In genomic region chr16:3253885-3254284, GRCm38 (mm10) we compare ENCODE assay signal across 19 mouse cellular contexts.
DNase-seq lines count a peak whose midpoint lies in the region; ATAC-seq and TF ChIP-seq lines count a peak whose summit lies in the region.
"Had no signal": no experiment of that assay in that cellular context is flagged by ENCODE, and none has a peak within 500 bp of the region (broad histone marks: within the 10 kb centered on the region; RNA-seq: fewer than 3 reads in every experiment).

No protein-coding gene starts in this region.

- peaks cover 19% of the 10 kb centered on the region for H3K9me3 ChIP-seq in intestine, postnatal 0 days (ENCODE audit: control insufficient read depth)
- H3K9me3 ChIP-seq in intestine, embryonic 15.5 days: 0 out of 2 replicates have a peak, but pooled peaks cover 2% of the 10 kb centered on the region
- H3K9me3 ChIP-seq in midbrain, embryonic 14.5 days (ENCODE audit: control insufficient read depth, low read length): peaks cover 46% of the 10 kb centered on the region
- H3K9me3 ChIP-seq in midbrain, embryonic 10.5 days (replicated peaks): peaks cover 84% of the 10 kb centered on the region

- ATAC-seq in intestine, postnatal 0 days: 0 out of 2 replicates have a peak, but pooled peaks have one; percentile 30
- ATAC-seq in intestine, embryonic 15.5 days: no peak
- ATAC-seq in midbrain, embryonic 14.5 days (ENCODE audit: low FRiP score, low TSS enrichment): peak; percentile 24; the same call in 1 of the 2 replicates
- ATAC-seq: forebrain, embryonic 13.5 days; forebrain, postnatal 0 days; hindbrain, postnatal 0 days had no signal

- 37% methylated on average over 1 of the region's 1 CpGs for WGBS in intestine, postnatal 0 days
- WGBS in intestine, embryonic 15.5 days: 36% methylated on average over 1 of the region's 1 CpGs
- 34% methylated on average over 1 of the region's 1 CpGs for WGBS in midbrain, embryonic 14.5 days
- 40% methylated on average over 1 of the region's 1 CpGs for WGBS in midbrain, embryonic 10.5 days

- H3K79me3 ChIP-seq in C2C12 (ENCODE audit: low read depth): no peaks in the 10 kb centered on the region

- no peak overlapping the region for H3K27ac ChIP-seq in intestine, postnatal 0 days (ENCODE audit: low read depth, low read length)
- H3K27ac ChIP-seq in intestine, embryonic 15.5 days: no peak overlapping the region
- no peak overlapping the region for H3K27ac ChIP-seq in midbrain, embryonic 14.5 days (replicated peaks; ENCODE audit: low read depth, low read length)
- no peak overlapping the region for H3K27ac ChIP-seq in midbrain, embryonic 10.5 days (replicated peaks)
- H3K27ac ChIP-seq: forebrain, embryonic 13.5 days; heart, adult 2 months; hindbrain, embryonic 13.5 days; hindbrain, postnatal 0 days had no signal

- no peaks in the 10 kb centered on the region for H3K36me3 ChIP-seq in intestine, postnatal 0 days (ENCODE audit: control insufficient read depth, insufficient read depth)
- H3K36me3 ChIP-seq in intestine, embryonic 15.5 days: no peaks in the 10 kb centered on the region
- no peaks in the 10 kb centered on the region for H3K36me3 ChIP-seq in midbrain, embryonic 14.5 days (ENCODE audit: control insufficient read depth, insufficient read depth, low read length)
- H3K36me3 ChIP-seq in midbrain, embryonic 10.5 days: no peaks in the 10 kb centered on the region
- no peaks in the 10 kb centered on the region for H3K36me3 ChIP-seq in C2C12 (ENCODE audit: control insufficient read depth, insufficient read depth)
- H3K36me3 ChIP-seq: heart, embryonic 12.5 days; hindbrain, embryonic 13.5 days had no signal

- no peak overlapping the region for H3K4me2 ChIP-seq in intestine, postnatal 0 days (replicated peaks; ENCODE audit: low read depth)
- no peak overlapping the region for H3K4me2 ChIP-seq in intestine, embryonic 15.5 days (replicated peaks)
- H3K4me2 ChIP-seq in midbrain, embryonic 14.5 days (ENCODE audit: low read length): no peak overlapping the region
- H3K4me2 ChIP-seq: forebrain, embryonic 13.5 days; heart, embryonic 12.5 days; hindbrain, embryonic 13.5 days had no signal

- TF ChIP-seq CTCF in intestine, postnatal 0 days (IDR thresholded peaks at IDR 0.05; ENCODE audit: low read depth): no peak
- no peak for TF ChIP-seq CTCF in C2C12 (IDR thresholded peaks at IDR 0.05; ENCODE audit: control insufficient read depth, insufficient read depth, insufficient read length)

- H3K4me1 ChIP-seq in intestine, postnatal 0 days (replicated peaks; ENCODE audit: control insufficient read depth, insufficient read depth, low read length): no peaks in the 10 kb centered on the region
- no peaks in the 10 kb centered on the region for H3K4me1 ChIP-seq in intestine, embryonic 15.5 days (replicated peaks)
- H3K4me1 ChIP-seq in midbrain, embryonic 14.5 days (ENCODE audit: control insufficient read depth, insufficient read depth, low read length): no peaks in the 10 kb centered on the region
- H3K4me1 ChIP-seq in midbrain, embryonic 10.5 days: no peaks in the 10 kb centered on the region
- H3K4me1 ChIP-seq: forebrain, embryonic 13.5 days; heart, embryonic 12.5 days; hindbrain, embryonic 13.5 days had no signal

- DNase-seq in midbrain, embryonic 14.5 days: no peak
- DNase-seq in midbrain, embryonic 10.5 days (ENCODE audit: low spot score): no peak
- no peak for DNase-seq in thymus, postnatal 4 days
- DNase-seq: adrenal gland, postnatal 10 days; B cell, adult 2 months; cerebellum, adult 11-12 months; cerebellum, adult 9-10 months; cerebellum, postnatal 25 days; forebrain, postnatal 0 days; gastrocnemius, postnatal 14 days; heart, adult 2 months; heart, postnatal 14 days had no signal

- no peak overlapping the region for H3ac ChIP-seq in C2C12 (ENCODE audit: control insufficient read depth, insufficient read length, low read depth)

- no peak overlapping the region for H3K4me3 ChIP-seq in intestine, postnatal 0 days (ENCODE audit: low read depth, low read length)
- H3K4me3 ChIP-seq in intestine, embryonic 15.5 days (replicated peaks): no peak overlapping the region
- no peak overlapping the region for H3K4me3 ChIP-seq in midbrain, embryonic 14.5 days (replicated peaks; ENCODE audit: low read depth, low read length)
- no peak overlapping the region for H3K4me3 ChIP-seq in midbrain, embryonic 10.5 days
- H3K4me3 ChIP-seq in C2C12 (ENCODE audit: insufficient read depth, poor library complexity, severe bottlenecking): no peak overlapping the region
- H3K4me3 ChIP-seq: forebrain, embryonic 13.5 days; heart, adult 2 months; heart, embryonic 12.5 days; hindbrain, embryonic 13.5 days had no signal

- H3K27me3 ChIP-seq in intestine, postnatal 0 days (replicated peaks; ENCODE audit: control insufficient read depth, insufficient read depth, low read length): no peaks in the 10 kb centered on the region
- H3K27me3 ChIP-seq in intestine, embryonic 15.5 days (replicated peaks): no peaks in the 10 kb centered on the region
- H3K27me3 ChIP-seq in midbrain, embryonic 14.5 days (ENCODE audit: control insufficient read depth, insufficient read depth, low read length): no peaks in the 10 kb centered on the region
- H3K27me3 ChIP-seq in midbrain, embryonic 10.5 days (ENCODE audit: low read depth, poor library complexity, severe bottlenecking): no peaks in the 10 kb centered on the region
- no peaks in the 10 kb centered on the region for H3K27me3 ChIP-seq in C2C12 (ENCODE audit: control insufficient read depth, insufficient read depth, insufficient read length)
- H3K27me3 ChIP-seq: forebrain, embryonic 13.5 days; heart, embryonic 12.5 days; hindbrain, embryonic 13.5 days had no signal

- no peak overlapping the region for H3K9ac ChIP-seq in intestine, postnatal 0 days (ENCODE audit: low read depth, low read length)
- no peak overlapping the region for H3K9ac ChIP-seq in intestine, embryonic 15.5 days
- no peak overlapping the region for H3K9ac ChIP-seq in midbrain, embryonic 14.5 days (replicated peaks; ENCODE audit: low read length)
- H3K9ac ChIP-seq: forebrain, embryonic 13.5 days; forebrain, postnatal 0 days; heart, embryonic 12.5 days; hindbrain, embryonic 13.5 days had no signal

- H3K79me2 ChIP-seq in C2C12 (ENCODE audit: control insufficient read depth, insufficient read depth): no peaks in the 10 kb centered on the region

TF ChIP-seq in C2C12, 6 proteins besides CTCF, POLR2A, EP300 and RAD21:
- no peak for TF ChIP-seq MYOG (IDR thresholded peaks at IDR 0.05; ENCODE audit: control insufficient read depth, extremely low read depth, insufficient read length)
- peak; percentile 17 for TF ChIP-seq MYOD1 (IDR thresholded peaks at IDR 0.05; ENCODE audit: control insufficient read depth, insufficient read length, low read depth)
TF ChIP-seq in C2C12: peak in this region for 1.
